Mouse (Mus musculus): Measurements from ENCODE around the gene Gstp1. TPM values are rescaled to one million over a fixed set of nuclear protein-coding genes. Genes with fewer than 3 reads are reported as not detected.

Gene Gstp1
- total RNA-seq, 1 experiment from 2014 or later, result 72.5 TPM

GRCm38 (mm10) chr19:4015635-4016034 lies 22.1 kb downstream of the Gstp1 start:
- no peak for ATAC-seq (replicated peaks in 1 of 2; ENCODE audit: insufficient read depth in 1 of 2, low FRiP score in 2 of 2, low TSS enrichment in 1 of 2, low read depth in 1 of 2, poor library complexity in 2 of 2, severe bottlenecking in 2 of 2)

- no peak for ATAC-seq (replicated peaks in 1 of 2; ENCODE audit: insufficient read depth in 1 of 2, low FRiP score in 2 of 2, low TSS enrichment in 1 of 2, low read depth in 1 of 2, poor library complexity in 2 of 2, severe bottlenecking in 2 of 2)
These were observed 23.0 kb downstream of the Gstp1 start for GRCm38 (mm10) chr19:4014802-4015201.

GRCm38 (mm10) chr19:4013066-4013465 lies 24.7 kb downstream of the Gstp1 start:
- ATAC-seq (replicated peaks in 1 of 2; ENCODE audit: insufficient read depth in 1 of 2, low FRiP score in 2 of 2, low TSS enrichment in 1 of 2, low read depth in 1 of 2, poor library complexity in 2 of 2, severe bottlenecking in 2 of 2), result peak in 1 of 2 experiments; percentile 44; a peak in 2 of 4 replicates

GRCm38 (mm10) chr19:4012432-4013022 lies 25.3 kb downstream of the Gstp1 start, which contains the start of gene Ndufv1:
Gene Ndufv1, minus strand, starts transcription at chr19:4012806.
- ATAC-seq (replicated peaks in 1 of 2; ENCODE audit: insufficient read depth in 1 of 2, low FRiP score in 2 of 2, low TSS enrichment in 1 of 2, low read depth in 1 of 2, poor library complexity in 2 of 2, severe bottlenecking in 2 of 2), result peak; percentile 97 to 98

- no peak for ATAC-seq (replicated peaks in 1 of 2; ENCODE audit: insufficient read depth in 1 of 2, low FRiP score in 2 of 2, low TSS enrichment in 1 of 2, low read depth in 1 of 2, poor library complexity in 2 of 2, severe bottlenecking in 2 of 2)
These were observed 26.7 kb downstream of the Gstp1 start for GRCm38 (mm10) chr19:4011086-4011485.

GRCm38 (mm10) chr19:4005971-4006370 lies 31.8 kb downstream of the Gstp1 start:
- ATAC-seq (replicated peaks in 1 of 2; ENCODE audit: insufficient read depth in 1 of 2, low FRiP score in 2 of 2, low TSS enrichment in 1 of 2, low read depth in 1 of 2, poor library complexity in 2 of 2, severe bottlenecking in 2 of 2), result no peak

GRCm38 (mm10) chr19:4005091-4005490 lies 32.7 kb downstream of the Gstp1 start:
- ATAC-seq (replicated peaks in 1 of 2; ENCODE audit: insufficient read depth in 1 of 2, low FRiP score in 2 of 2, low TSS enrichment in 1 of 2, low read depth in 1 of 2, poor library complexity in 2 of 2, severe bottlenecking in 2 of 2), result no peak

GRCm38 (mm10) chr19:4004331-4004730 lies 33.5 kb downstream of the Gstp1 start:
- ATAC-seq (replicated peaks in 1 of 2; ENCODE audit: insufficient read depth in 1 of 2, low FRiP score in 2 of 2, low TSS enrichment in 1 of 2, low read depth in 1 of 2, poor library complexity in 2 of 2, severe bottlenecking in 2 of 2), result no peak

- no peak for ATAC-seq (replicated peaks in 1 of 2; ENCODE audit: insufficient read depth in 1 of 2, low FRiP score in 2 of 2, low TSS enrichment in 1 of 2, low read depth in 1 of 2, poor library complexity in 2 of 2, severe bottlenecking in 2 of 2)
These were observed 34.1 kb downstream of the Gstp1 start for GRCm38 (mm10) chr19:4003641-4004040.

GRCm38 (mm10) chr19:4003112-4003511 lies 34.7 kb downstream of the Gstp1 start, which contains the start of gene Doc2g:
Gene Doc2g, plus strand, starts transcription at chr19:4003313.
- ATAC-seq (replicated peaks in 1 of 2; ENCODE audit: insufficient read depth in 1 of 2, low FRiP score in 2 of 2, low TSS enrichment in 1 of 2, low read depth in 1 of 2, poor library complexity in 2 of 2, severe bottlenecking in 2 of 2), result no peak

- no peak for ATAC-seq (replicated peaks in 1 of 2; ENCODE audit: insufficient read depth in 1 of 2, low FRiP score in 2 of 2, low TSS enrichment in 1 of 2, low read depth in 1 of 2, poor library complexity in 2 of 2, severe bottlenecking in 2 of 2)
These were observed 36.0 kb downstream of the Gstp1 start for GRCm38 (mm10) chr19:4001752-4002151.

- ATAC-seq (replicated peaks in 1 of 2; ENCODE audit: insufficient read depth in 1 of 2, low FRiP score in 2 of 2, low TSS enrichment in 1 of 2, low read depth in 1 of 2, poor library complexity in 2 of 2, severe bottlenecking in 2 of 2), result no peak
These were observed 36.7 kb downstream of the Gstp1 start for GRCm38 (mm10) chr19:4000949-4001525.

- ATAC-seq (replicated peaks in 1 of 2; ENCODE audit: insufficient read depth in 1 of 2, low FRiP score in 2 of 2, low TSS enrichment in 1 of 2, low read depth in 1 of 2, poor library complexity in 2 of 2, severe bottlenecking in 2 of 2), result peak; percentile 85 to 91
These were observed 37.5 kb downstream of the Gstp1 start, which contains the start of the genes Nudt8 and Gm49405 for GRCm38 (mm10) chr19:4000119-4000900. Gene Nudt8, plus strand, starts transcription at chr19:4000580. Gene Gm49405, plus strand, starts transcription at chr19:4000626.

GRCm38 (mm10) chr19:3999121-3999730 lies 38.6 kb downstream of the Gstp1 start:
- ATAC-seq (replicated peaks in 1 of 2; ENCODE audit: insufficient read depth in 1 of 2, low FRiP score in 2 of 2, low TSS enrichment in 1 of 2, low read depth in 1 of 2, poor library complexity in 2 of 2, severe bottlenecking in 2 of 2), result no peak; a peak in 1 of 4 replicates

GRCm38 (mm10) chr19:3998335-3998734 lies 39.5 kb downstream of the Gstp1 start:
- no peak for ATAC-seq (replicated peaks in 1 of 2; ENCODE audit: insufficient read depth in 1 of 2, low FRiP score in 2 of 2, low TSS enrichment in 1 of 2, low read depth in 1 of 2, poor library complexity in 2 of 2, severe bottlenecking in 2 of 2)

- no peak for ATAC-seq (replicated peaks in 1 of 2; ENCODE audit: insufficient read depth in 1 of 2, low FRiP score in 2 of 2, low TSS enrichment in 1 of 2, low read depth in 1 of 2, poor library complexity in 2 of 2, severe bottlenecking in 2 of 2)
These were observed 40.6 kb downstream of the Gstp1 start for GRCm38 (mm10) chr19:3997231-3997630.

GRCm38 (mm10) chr19:3996747-3997146 lies 41.0 kb downstream of the Gstp1 start:
- ATAC-seq (replicated peaks in 1 of 2; ENCODE audit: insufficient read depth in 1 of 2, low FRiP score in 2 of 2, low TSS enrichment in 1 of 2, low read depth in 1 of 2, poor library complexity in 2 of 2, severe bottlenecking in 2 of 2), result no peak

- no peak for ATAC-seq (replicated peaks in 1 of 2; ENCODE audit: insufficient read depth in 1 of 2, low FRiP score in 2 of 2, low TSS enrichment in 1 of 2, low read depth in 1 of 2, poor library complexity in 2 of 2, severe bottlenecking in 2 of 2)
These were observed 41.7 kb downstream of the Gstp1 start for GRCm38 (mm10) chr19:3996106-3996505.
